Mouse (Mus musculus): ENCODE measurements around the gene Triobp. TPM values are rescaled to one million over a fixed set of nuclear protein-coding genes. Genes with fewer than 3 reads are reported as not detected.

The Triobp gene
- total RNA-seq, 1 experiment: 30.6 TPM

DNA sequence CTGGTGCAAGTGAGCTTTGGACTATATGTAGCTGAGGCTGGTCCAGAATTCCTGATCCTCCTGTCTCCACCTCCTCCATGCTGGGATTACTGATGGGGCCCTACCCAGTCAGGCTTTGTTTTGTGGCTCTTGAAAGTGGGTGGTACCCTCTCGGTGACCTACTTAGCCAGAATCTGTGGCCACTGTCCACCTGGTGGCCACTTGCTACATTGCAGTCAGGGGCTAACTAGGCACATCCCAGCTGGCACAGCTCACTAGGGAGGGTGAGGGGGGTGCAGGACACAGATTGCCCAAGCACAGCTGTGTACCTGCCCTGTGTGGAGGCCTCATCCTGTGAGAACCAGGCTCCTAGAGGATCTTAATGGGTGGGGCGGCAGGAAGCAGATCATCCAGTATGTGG, 15.4 kb downstream of the Triobp start:
- H3K4me1 ChIP-seq (ENCODE audit: control insufficient read depth in 2 of 2, insufficient read depth in 2 of 2, low read length in 2 of 2, poor library complexity in 1 of 2): peaks cover 3 to 9% of the 10 kb centered on the region in 2 experiments; a peak in 3 of 4 replicates
- TF ChIP-seq ZNF384 (IDR thresholded peaks at IDR 0.05; ENCODE audit: low read depth, low read length): no peak
- no peak for TF ChIP-seq CHD2 (IDR thresholded peaks at IDR 0.05; ENCODE audit: low read depth, low read length)
- TF ChIP-seq ZC3H11A (IDR thresholded peaks at IDR 0.05; ENCODE audit: borderline replicate concordance, low read depth, low read length): no peak
- no peak overlapping the region for H3K27ac ChIP-seq (ENCODE audit: insufficient read depth, low read depth, low read length, poor library complexity, severe bottlenecking)
- no peak overlapping the region for H3K9ac ChIP-seq (ENCODE audit: insufficient read depth, low read depth, low read length, poor library complexity, severe bottlenecking)
- peak; percentile 47 for DNase-seq (ENCODE audit: low read depth, low spot score)
- in situ Hi-C loops (cut with MboI; ENCODE audit: low sequenced_read_pairs in 2 of 2, unreplicated experiment in 2 of 2): no loop called here
- no peak overlapping the region for H3K4me3 ChIP-seq (ENCODE audit: insufficient read depth in 1 of 2, low read depth in 1 of 2, low read length in 2 of 2, poor library complexity in 1 of 2, severe bottlenecking in 1 of 2)
- H3K9me3 ChIP-seq (ENCODE audit: control insufficient read depth, insufficient read depth, low read depth, low read length): no peaks in the 10 kb centered on the region
- no peaks in the 10 kb centered on the region for H3K36me3 ChIP-seq (ENCODE audit: control insufficient read depth, insufficient read depth, low read length, poor library complexity, severe bottlenecking)

- Histone ChIP-seq H3K4me3 (ENCODE audit: insufficient read depth in 1 of 2, low read depth in 1 of 2, low read length in 2 of 2, poor library complexity in 1 of 2, severe bottlenecking in 1 of 2) (no peak overlapping the region), H3K9ac (ENCODE audit: insufficient read depth, low read depth, low read length, poor library complexity, severe bottlenecking) (no peak overlapping the region), H3K9me3 (ENCODE audit: control insufficient read depth, insufficient read depth, low read depth, low read length) (no peaks in the 10 kb centered on the region), H3K36me3 (ENCODE audit: control insufficient read depth, insufficient read depth, low read length, poor library complexity, severe bottlenecking) (no peaks in the 10 kb centered on the region), H3K27ac (ENCODE audit: insufficient read depth, low read depth, low read length, poor library complexity, severe bottlenecking) (no peak overlapping the region), H3K4me1 (ENCODE audit: control insufficient read depth in 2 of 2, insufficient read depth in 2 of 2, low read length in 2 of 2, poor library complexity in 1 of 2) (peaks cover 0 to 6% of the 10 kb centered on the region in 2 experiments; a peak in 2 of 4 replicates)
- DNase-seq (ENCODE audit: low read depth, low spot score): no peak
- TF ChIP-seq ZNF384 (IDR thresholded peaks at IDR 0.05; ENCODE audit: low read depth, low read length): no peak
- TF ChIP-seq ZC3H11A (IDR thresholded peaks at IDR 0.05; ENCODE audit: borderline replicate concordance, low read depth, low read length): no peak
- no peak for TF ChIP-seq HCFC1 (IDR thresholded peaks at IDR 0.05; ENCODE audit: borderline replicate concordance, insufficient read depth, low read length)
- TF ChIP-seq MAFK (IDR thresholded peaks at IDR 0.05; ENCODE audit: insufficient read depth, low read depth, low read length): no peak
- TF ChIP-seq CHD2 (IDR thresholded peaks at IDR 0.05; ENCODE audit: low read depth, low read length): no peak
- in situ Hi-C loops (cut with MboI; ENCODE audit: low sequenced_read_pairs in 2 of 2, unreplicated experiment in 2 of 2): no loop called here
These were observed 24.1 kb downstream of the Triobp start for GRCm38 (mm10) chr15:78971626-78972025.

GRCm38 (mm10) chr15:78973950-78974349, 26.4 kb downstream of the Triobp start:
- no peak for DNase-seq (ENCODE audit: low read depth, low spot score)
- Histone ChIP-seq H3K9me3 (ENCODE audit: control insufficient read depth, insufficient read depth, low read depth, low read length) (no peaks in the 10 kb centered on the region), H3K27ac (ENCODE audit: insufficient read depth, low read depth, low read length, poor library complexity, severe bottlenecking) (no peak overlapping the region), H3K9ac (ENCODE audit: insufficient read depth, low read depth, low read length, poor library complexity, severe bottlenecking) (no peak overlapping the region), H3K4me3 (ENCODE audit: insufficient read depth in 1 of 2, low read depth in 1 of 2, low read length in 2 of 2, poor library complexity in 1 of 2, severe bottlenecking in 1 of 2) (no peak overlapping the region), H3K36me3 (ENCODE audit: control insufficient read depth, insufficient read depth, low read length, poor library complexity, severe bottlenecking) (no peaks in the 10 kb centered on the region), H3K4me1 (ENCODE audit: control insufficient read depth in 2 of 2, insufficient read depth in 2 of 2, low read length in 2 of 2, poor library complexity in 1 of 2) (peaks cover 0 to 3% of the 10 kb centered on the region in 2 experiments; a peak in 1 of 4 replicates)
- in situ Hi-C loops (cut with MboI; ENCODE audit: low sequenced_read_pairs in 2 of 2, unreplicated experiment in 2 of 2): no loop called here
- no peak for TF ChIP-seq MAFK (IDR thresholded peaks at IDR 0.05; ENCODE audit: insufficient read depth, low read depth, low read length)
- no peak for TF ChIP-seq ZNF384 (IDR thresholded peaks at IDR 0.05; ENCODE audit: low read depth, low read length)
- no peak for TF ChIP-seq CHD2 (IDR thresholded peaks at IDR 0.05; ENCODE audit: low read depth, low read length)
- TF ChIP-seq ZC3H11A (IDR thresholded peaks at IDR 0.05; ENCODE audit: borderline replicate concordance, low read depth, low read length): no peak
- no peak for TF ChIP-seq HCFC1 (IDR thresholded peaks at IDR 0.05; ENCODE audit: borderline replicate concordance, insufficient read depth, low read length)

- TF ChIP-seq HCFC1 (IDR thresholded peaks at IDR 0.05; ENCODE audit: borderline replicate concordance, insufficient read depth, low read length): no peak
- no peak for TF ChIP-seq ZNF384 (IDR thresholded peaks at IDR 0.05; ENCODE audit: low read depth, low read length)
- TF ChIP-seq CHD2 (IDR thresholded peaks at IDR 0.05; ENCODE audit: low read depth, low read length): no peak
- no peak for TF ChIP-seq ZC3H11A (IDR thresholded peaks at IDR 0.05; ENCODE audit: borderline replicate concordance, low read depth, low read length)
- TF ChIP-seq MAFK (IDR thresholded peaks at IDR 0.05; ENCODE audit: insufficient read depth, low read depth, low read length): no peak
- no peaks in the 10 kb centered on the region for H3K36me3 ChIP-seq (ENCODE audit: control insufficient read depth, insufficient read depth, low read length, poor library complexity, severe bottlenecking)
- no peak overlapping the region for H3K27ac ChIP-seq (ENCODE audit: insufficient read depth, low read depth, low read length, poor library complexity, severe bottlenecking)
- in situ Hi-C loops (cut with MboI; ENCODE audit: low sequenced_read_pairs in 2 of 2, unreplicated experiment in 2 of 2): no loop called here
- peaks cover 0 to 3% of the 10 kb centered on the region in 2 experiments; a peak in 1 of 4 replicates for H3K4me1 ChIP-seq (ENCODE audit: control insufficient read depth in 2 of 2, insufficient read depth in 2 of 2, low read length in 2 of 2, poor library complexity in 1 of 2)
- no peak overlapping the region for H3K4me3 ChIP-seq (ENCODE audit: insufficient read depth in 1 of 2, low read depth in 1 of 2, low read length in 2 of 2, poor library complexity in 1 of 2, severe bottlenecking in 1 of 2)
- H3K9ac ChIP-seq (ENCODE audit: insufficient read depth, low read depth, low read length, poor library complexity, severe bottlenecking): no peak overlapping the region
- no peaks in the 10 kb centered on the region for H3K9me3 ChIP-seq (ENCODE audit: control insufficient read depth, insufficient read depth, low read depth, low read length)
- no peak for DNase-seq (ENCODE audit: low read depth, low spot score)
These were observed 30.2 kb downstream of the Triobp start for GRCm38 (mm10) chr15:78977676-78978159.

DNA sequence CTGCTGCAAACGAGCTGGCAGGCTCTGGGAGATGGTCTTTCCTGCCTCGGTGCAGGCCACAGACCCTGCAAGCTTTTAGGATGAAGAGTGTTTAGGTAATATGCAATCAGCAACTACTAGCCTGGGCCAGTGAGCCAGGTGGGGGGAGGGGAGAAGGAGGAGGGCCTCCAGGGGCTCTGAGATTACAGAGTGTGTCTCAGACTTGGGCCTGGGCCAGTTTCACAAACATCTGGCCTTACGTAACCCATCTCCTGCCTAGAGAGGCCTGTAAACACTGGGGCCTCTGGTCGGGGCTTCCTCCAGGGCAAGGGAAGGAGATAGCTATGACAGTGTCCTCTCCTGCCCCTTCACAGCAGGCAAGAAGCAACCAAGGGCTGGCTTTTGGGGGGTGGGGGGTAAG, 31.4 kb downstream of the Triobp start:
- no peaks in the 10 kb centered on the region for H3K9me3 ChIP-seq (ENCODE audit: control insufficient read depth, insufficient read depth, low read depth, low read length)
- no peaks in the 10 kb centered on the region for H3K36me3 ChIP-seq (ENCODE audit: control insufficient read depth, insufficient read depth, low read length, poor library complexity, severe bottlenecking)
- in situ Hi-C loops (cut with MboI; ENCODE audit: low sequenced_read_pairs in 2 of 2, unreplicated experiment in 2 of 2): no loop called here
- DNase-seq (ENCODE audit: low read depth, low spot score): no peak
- H3K4me1 ChIP-seq (ENCODE audit: control insufficient read depth in 2 of 2, insufficient read depth in 2 of 2, low read length in 2 of 2, poor library complexity in 1 of 2): peaks cover 0 to 4% of the 10 kb centered on the region in 2 experiments; a peak in 1 of 4 replicates
- H3K4me3 ChIP-seq (ENCODE audit: insufficient read depth in 1 of 2, low read depth in 1 of 2, low read length in 2 of 2, poor library complexity in 1 of 2, severe bottlenecking in 1 of 2): no peak overlapping the region
- no peak overlapping the region; the same call in 1 of the 2 replicates for H3K27ac ChIP-seq (ENCODE audit: insufficient read depth, low read depth, low read length, poor library complexity, severe bottlenecking)
- no peak overlapping the region for H3K9ac ChIP-seq (ENCODE audit: insufficient read depth, low read depth, low read length, poor library complexity, severe bottlenecking)
- no peak for TF ChIP-seq ZNF384 (IDR thresholded peaks at IDR 0.05; ENCODE audit: low read depth, low read length)
- no peak for TF ChIP-seq MAFK (IDR thresholded peaks at IDR 0.05; ENCODE audit: insufficient read depth, low read depth, low read length)
- TF ChIP-seq ZC3H11A (IDR thresholded peaks at IDR 0.05; ENCODE audit: borderline replicate concordance, low read depth, low read length): no peak
- no peak for TF ChIP-seq CHD2 (IDR thresholded peaks at IDR 0.05; ENCODE audit: low read depth, low read length)
- TF ChIP-seq HCFC1 (IDR thresholded peaks at IDR 0.05; ENCODE audit: borderline replicate concordance, insufficient read depth, low read length): no peak

Measured in ES-E14 (cell line).